Mouse (Mus musculus) ovary, adult 10 weeks (tissue): ENCODE measurements around the gene Pdpk1. TPM values are rescaled to one million over a fixed set of nuclear protein-coding genes. Genes with fewer than 3 reads are reported as not detected.

Source experiments
- polyA plus RNA-seq: library from polyadenylated mRNA; stranded (reverse); fragments of 350-450 nt; fragmentation: Illumina TruSeq; extraction: RNeasy Lipid Tissue Mini Kit (QIAGEN cat#74804); gene quantifications from one replicate; pipeline ENCODE4 v1.2.3, GENCODE M21; 2014

Gene Pdpk1
- 52.1 TPM for polyA plus RNA-seq

GRCm38 (mm10) chr17:24150824-24151223 lies at the start of gene Pdpk1:
Gene Pdpk1 (minus strand): TSS chr17:24150924.

GRCm38 (mm10) chr17:24169317-24170065 lies 18.8 kb upstream of the Pdpk1 start, which contains the start of gene Atp6v0c:
Gene Atp6v0c (minus strand): TSS chr17:24169702.

GRCm38 (mm10) chr17:24163176-24163962 lies 12.6 kb upstream of the Pdpk1 start, which contains the start of gene Amdhd2:
Gene Amdhd2 (minus strand): TSS chr17:24163766.

GRCm38 (mm10) chr17:24072919-24073696 lies 77.6 kb downstream of the Pdpk1 start, which contains the start of gene Kctd5:
Gene Kctd5 (minus strand): TSS chr17:24073485.

GRCm38 (mm10) chr17:24037844-24038243 lies 112.9 kb downstream of the Pdpk1 start, which contains the start of gene Prss27:
Gene Prss27 (plus strand): TSS chr17:24038144.

Other genes with a start within 250 kb of the Pdpk1 start
- 4.1 TPM for gene Dcpp3, start 233.5 kb downstream of the Pdpk1 start, polyA plus RNA-seq
- not detected for gene Sbp, start 209.3 kb downstream of the Pdpk1 start, polyA plus RNA-seq
- not detected for gene Sbpl, start 195.7 kb downstream of the Pdpk1 start, polyA plus RNA-seq
- gene Prss30, start 170.4 kb downstream of the Pdpk1 start, polyA plus RNA-seq = 0.43 TPM
- not detected for gene Prss22, start 152.8 kb downstream of the Pdpk1 start, polyA plus RNA-seq
- gene Prss27, start 112.8 kb downstream of the Pdpk1 start, polyA plus RNA-seq = not detected
- gene Kctd5, start 77.4 kb downstream of the Pdpk1 start, polyA plus RNA-seq = 64.0 TPM
- gene Amdhd2, start 12.8 kb upstream of the Pdpk1 start, polyA plus RNA-seq = not detected
- gene Atp6v0c, start 18.8 kb upstream of the Pdpk1 start, polyA plus RNA-seq = 42.9 TPM
- 18.2 TPM for gene Tbc1d24, start 54.6 kb upstream of the Pdpk1 start, polyA plus RNA-seq
- 0.48 TPM for gene Ntn3, start 58.6 kb upstream of the Pdpk1 start, polyA plus RNA-seq
- gene Tedc2, start 69.9 kb upstream of the Pdpk1 start, polyA plus RNA-seq = 4.7 TPM
- 5.2 TPM for gene Ccnf, start 100.6 kb upstream of the Pdpk1 start, polyA plus RNA-seq
- gene Abca17, start 200.1 kb upstream of the Pdpk1 start, polyA plus RNA-seq = not detected
- gene Abca3, start 201.0 kb upstream of the Pdpk1 start, polyA plus RNA-seq = 1.7 TPM